Mouse (Mus musculus) hindbrain, embryonic 11.5 days (tissue): Measurements from ENCODE around the gene Heg1. TPM values are rescaled to one million over a fixed set of nuclear protein-coding genes. Genes with fewer than 3 reads are reported as not detected.
A peak's percentile ranks its signal among the peaks of the same experiment; 100 is the strongest.

Experiments
- ATAC-seq: fragments of 200-750 bp; cut with Nextera tagmentation; 2 replicates; pipeline ENCODE4 v1.8.0; 2017; ENCODE audit warnings: mild to moderate bottlenecking, moderate TSS enrichment, moderate library complexity; ENCODE audit not compliant: low FRiP score
- DNase-seq: peaks from one replicate; pipeline ENCODE4 v3.0.0-alpha.2; 2015; ENCODE audit warnings: low spot score
- H3K27ac ChIP-seq: fragments of 300-500 bp; sonication (generic); 2 replicates; pipeline ENCODE4 v1.5.1; 2014; ENCODE audit warnings: mild to moderate bottlenecking, low read depth, low read length
- H3K27me3 ChIP-seq: fragments of 300-500 bp; sonication (generic); 2 replicates; pipeline ENCODE4 v1.6.1; 2014; ENCODE audit warnings: mild to moderate bottlenecking, low read length, moderate library complexity, mixed read lengths; ENCODE audit not compliant: control insufficient read depth, insufficient read depth
- H3K36me3 ChIP-seq: fragments of 300-500 bp; sonication (generic); 2 replicates; pipeline ENCODE4 v1.6.1; 2014; ENCODE audit warnings: mild to moderate bottlenecking, low read length, moderate library complexity, mixed read lengths; ENCODE audit not compliant: control insufficient read depth, insufficient read depth
- H3K4me1 ChIP-seq: fragments of 300-500 bp; sonication (generic); replicated peaks from 2 replicates; pipeline ENCODE4 v1.6.1; 2014; ENCODE audit warnings: low read length, mixed read lengths; ENCODE audit not compliant: control insufficient read depth, insufficient read depth
- H3K4me2 ChIP-seq: fragments of 300-500 bp; sonication (generic); replicated peaks from 2 replicates; pipeline ENCODE4 v1.6.1; 2014; ENCODE audit warnings: mild to moderate bottlenecking, low read depth, low read length
- H3K4me3 ChIP-seq: fragments of 300-500 bp; sonication (generic); 2 replicates; pipeline ENCODE4 v1.5.1; 2014; ENCODE audit warnings: low read depth, low read length
- H3K9ac ChIP-seq: fragments of 300-500 bp; sonication (generic); 2 replicates; pipeline ENCODE4 v1.6.1; 2014; ENCODE audit warnings: low read depth, low read length
- H3K9me3 ChIP-seq: fragments of 300-500 bp; sonication (generic); 2 replicates; pipeline ENCODE4 v1.6.1; 2016; ENCODE audit warnings: low read length; ENCODE audit not compliant: control insufficient read depth
- WGBS: fragments of 180-500 bp; shearing (Covaris S2); extraction: QIAGEN DNeasy Blood & Tissue Kit; methylation state at CpG from one replicate; pipeline ENCODE4 v1.1.7; 2014; 5-methylcytosine and 5-hydroxymethylcytosine counted together
- polyA plus RNA-seq: library from polyadenylated mRNA; unstranded; fragments of >200 nt; fragmentation: Nextera tagmentation; extraction: Ambion mirVana; gene quantifications from 2 replicates; pipeline ENCODE4 v1.2.1, GENCODE M21; 2014

Gene Heg1
- 22.8 and 23.4 TPM in 2 replicates for polyA plus RNA-seq

GRCm38 (mm10) chr16:33684162-33684702 lies at the start of gene Heg1:
Gene Heg1, plus strand, starts transcription at chr16:33684370.
- Histone ChIP-seq H3K4me2 (peak within 1 kb of the TSS; percentile 83), H3K4me1 (peaks cover 5% of the 10 kb centered on the region; the same call in 1 of the 2 replicates), H3K27ac (peak within 1 kb of the TSS; percentile 70), H3K9ac (peak within 1 kb of the TSS; percentile 96), H3K9me3 (no peaks in the 10 kb centered on the region), H3K36me3 (no peaks in the 10 kb centered on the region), H3K4me3 (peak within 1 kb of the TSS; percentile 75), H3K27me3 (no peaks in the 10 kb centered on the region)
- WGBS = under 1% methylated on average over 40 of the region's 57 CpGs
- DNase-seq (peak; percentile 79), ATAC-seq (peak; percentile 75)

GRCm38 (mm10) chr16:33635836-33636595 lies 48.2 kb upstream of the Heg1 start:
- Histone ChIP-seq H3K9me3 (no peaks in the 10 kb centered on the region), H3K4me1 (no peaks in the 10 kb centered on the region), H3K4me3 (no peak overlapping the region), H3K36me3 (no peaks in the 10 kb centered on the region), H3K27ac (no peak overlapping the region), H3K4me2 (no peak overlapping the region), H3K9ac (no peak overlapping the region), H3K27me3 (no peaks in the 10 kb centered on the region)
- WGBS = 86% methylated on average over 12 of the region's 12 CpGs
- ATAC-seq = no peak
- DNase-seq = no peak

- 85% methylated on average over 3 of the region's 3 CpGs for WGBS
- no peaks in the 10 kb centered on the region for H3K36me3 ChIP-seq
- no peaks in the 10 kb centered on the region for H3K27me3 ChIP-seq
- DNase-seq = no peak
- no peak for ATAC-seq
- H3K9me3 ChIP-seq = no peaks in the 10 kb centered on the region
- no peaks in the 10 kb centered on the region for H3K4me1 ChIP-seq
- H3K4me2 ChIP-seq = no peak overlapping the region
- H3K9ac ChIP-seq = no peak overlapping the region
- H3K4me3 ChIP-seq = no peak overlapping the region
- no peak overlapping the region for H3K27ac ChIP-seq
These were observed 42.4 kb upstream of the Heg1 start for GRCm38 (mm10) chr16:33641779-33642178.

- Histone ChIP-seq H3K9ac (no peak overlapping the region), H3K27ac (no peak overlapping the region), H3K4me3 (no peak overlapping the region), H3K27me3 (no peaks in the 10 kb centered on the region), H3K36me3 (no peaks in the 10 kb centered on the region), H3K4me1 (no peaks in the 10 kb centered on the region), H3K4me2 (no peak overlapping the region), H3K9me3 (no peaks in the 10 kb centered on the region)
- no peak for ATAC-seq
- no peak for DNase-seq
- 88% methylated on average over 6 of the region's 6 CpGs for WGBS
These were observed 31.1 kb upstream of the Heg1 start for GRCm38 (mm10) chr16:33653116-33653515.

- Histone ChIP-seq H3K9me3 (no peaks in the 10 kb centered on the region), H3K4me1 (no peaks in the 10 kb centered on the region), H3K27me3 (no peaks in the 10 kb centered on the region), H3K4me3 (no peak overlapping the region), H3K4me2 (no peak overlapping the region), H3K27ac (no peak overlapping the region), H3K36me3 (no peaks in the 10 kb centered on the region), H3K9ac (no peak overlapping the region)
- 89% methylated on average over 3 of the region's 3 CpGs for WGBS
- ATAC-seq (no peak), DNase-seq (no peak)
These were observed 28.7 kb upstream of the Heg1 start for GRCm38 (mm10) chr16:33655443-33655842.

GRCm38 (mm10) chr16:33657191-33657590 lies 27.0 kb upstream of the Heg1 start:
- H3K9ac ChIP-seq = no peak overlapping the region
- DNase-seq (no peak), ATAC-seq (no peak)
- H3K36me3 ChIP-seq = no peaks in the 10 kb centered on the region
- no peak overlapping the region for H3K4me3 ChIP-seq
- no peaks in the 10 kb centered on the region for H3K4me1 ChIP-seq
- H3K27me3 ChIP-seq = no peaks in the 10 kb centered on the region
- H3K9me3 ChIP-seq = no peaks in the 10 kb centered on the region
- 96% methylated on average over 3 of the region's 3 CpGs for WGBS
- H3K4me2 ChIP-seq = no peak overlapping the region
- H3K27ac ChIP-seq = no peak overlapping the region

- ATAC-seq (no peak), DNase-seq (no peak)
- no peak overlapping the region for H3K9ac ChIP-seq
- WGBS = 98% methylated on average over 3 of the region's 3 CpGs
- no peaks in the 10 kb centered on the region for H3K4me1 ChIP-seq
- no peaks in the 10 kb centered on the region for H3K27me3 ChIP-seq
- no peaks in the 10 kb centered on the region for H3K9me3 ChIP-seq
- no peak overlapping the region for H3K27ac ChIP-seq
- H3K36me3 ChIP-seq = no peaks in the 10 kb centered on the region
- H3K4me3 ChIP-seq = no peak overlapping the region
- H3K4me2 ChIP-seq = no peak overlapping the region
These were observed 26.0 kb upstream of the Heg1 start for GRCm38 (mm10) chr16:33658121-33658520.

- ATAC-seq = no peak
- H3K4me2 ChIP-seq = no peak overlapping the region
- WGBS = 91% methylated on average over 5 of the region's 5 CpGs
These were observed 24.6 kb upstream of the Heg1 start for GRCm38 (mm10) chr16:33659521-33659920.

GRCm38 (mm10) chr16:33660125-33660524 lies 24.0 kb upstream of the Heg1 start:
- H3K27me3 ChIP-seq = no peaks in the 10 kb centered on the region
- H3K9me3 ChIP-seq = no peaks in the 10 kb centered on the region
- no peak for DNase-seq
- H3K27ac ChIP-seq = no peak overlapping the region
- no peak for ATAC-seq
- H3K36me3 ChIP-seq = no peaks in the 10 kb centered on the region
- no peak overlapping the region for H3K4me3 ChIP-seq
- H3K4me1 ChIP-seq = no peaks in the 10 kb centered on the region
- H3K4me2 ChIP-seq = no peak overlapping the region
- WGBS = 70% methylated on average over 5 of the region's 5 CpGs
- no peak overlapping the region for H3K9ac ChIP-seq

More at GRCm38 (mm10) chr16:33659521-33659920, 24.6 kb upstream of the Heg1 start:
- H3K36me3 ChIP-seq = no peaks in the 10 kb centered on the region
- no peaks in the 10 kb centered on the region for H3K9me3 ChIP-seq
- no peak for DNase-seq
- H3K27me3 ChIP-seq = no peaks in the 10 kb centered on the region
- H3K4me1 ChIP-seq = no peaks in the 10 kb centered on the region
- H3K4me3 ChIP-seq = no peak overlapping the region
- no peak overlapping the region for H3K9ac ChIP-seq
- no peak overlapping the region for H3K27ac ChIP-seq
